Mouse (Mus musculus) liver, embryonic 11.5 days (tissue): ENCODE measurements around the gene Lin28a. TPM values are rescaled to one million over a fixed set of nuclear protein-coding genes. Genes with fewer than 3 reads are reported as not detected.

Experiments used
- ATAC-seq: fragments of 200-750 bp; cut with Nextera tagmentation; replicated peaks from 2 replicates; pipeline ENCODE4 v1.8.0; 2017; ENCODE audit warnings: moderate number of reproducible peaks, mild to moderate bottlenecking, moderate TSS enrichment, moderate library complexity; ENCODE audit not compliant: low FRiP score
- DNase-seq: peaks from one replicate; pipeline ENCODE4 v3.0.0-alpha.2; 2017; ENCODE audit warnings: low spot score
- H3K27ac ChIP-seq: fragments of 300-500 bp; sonication (generic); 2 replicates; pipeline ENCODE4 v1.5.1; 2014; ENCODE audit warnings: mild to moderate bottlenecking, low read depth, low read length, control low read depth
- H3K27me3 ChIP-seq: fragments of 300-500 bp; sonication (generic); replicated peaks from 2 replicates; pipeline ENCODE4 v1.6.1; 2014; ENCODE audit warnings: low read length, mixed read lengths; ENCODE audit not compliant: control insufficient read depth, insufficient read depth
- H3K36me3 ChIP-seq: fragments of 300-500 bp; sonication (generic); 2 replicates; pipeline ENCODE4 v1.6.1; 2014; ENCODE audit warnings: mild to moderate bottlenecking, low read length, moderate library complexity, mixed read lengths; ENCODE audit not compliant: control insufficient read depth, insufficient read depth
- H3K4me1 ChIP-seq: fragments of 300-500 bp; sonication (generic); replicated peaks from 2 replicates; pipeline ENCODE4 v1.6.1; 2014; ENCODE audit warnings: low read length, mixed read lengths; ENCODE audit not compliant: control insufficient read depth, insufficient read depth
- H3K4me2 ChIP-seq: fragments of 300-500 bp; sonication (generic); 2 replicates; pipeline ENCODE4 v1.6.1; 2014; ENCODE audit warnings: mild to moderate bottlenecking, control low read depth, moderate library complexity
- H3K4me3 ChIP-seq: fragments of 300-500 bp; sonication (generic); 2 replicates; pipeline ENCODE4 v1.5.1; 2014; ENCODE audit warnings: low read depth, low read length, control low read depth
- H3K9ac ChIP-seq: fragments of 300-500 bp; sonication (generic); 2 replicates; pipeline ENCODE4 v1.6.1; 2014; ENCODE audit warnings: low read depth, low read length, control low read depth
- H3K9me3 ChIP-seq: fragments of 300-500 bp; sonication (generic); 2 replicates; pipeline ENCODE4 v1.6.1; 2016; ENCODE audit warnings: low read length, inconsistent platforms, mixed read lengths; ENCODE audit not compliant: control insufficient read depth
- WGBS: fragments of 180-500 bp; shearing (Covaris S2); extraction: QIAGEN DNeasy Blood & Tissue Kit; methylation state at CpG from one replicate; pipeline ENCODE4 v1.1.7; 2014; 5-methylcytosine and 5-hydroxymethylcytosine counted together
- polyA plus RNA-seq: library from polyadenylated mRNA; unstranded; fragments of >200 nt; fragmentation: Nextera tagmentation; extraction: Ambion mirVana; gene quantifications from 2 replicates; pipeline ENCODE4 v1.2.1, GENCODE M21; 2014

The Lin28a gene
- polyA plus RNA-seq, 1 experiment from 2014 or later = 5.8 TPM

- Histone ChIP-seq H3K9ac (no peak overlapping the region), H3K4me3 (no peak overlapping the region), H3K4me1 (no peaks in the 10 kb centered on the region), H3K27ac (no peak overlapping the region), H3K36me3 (peaks cover 14% of the 10 kb centered on the region; the same call in 1 of the 2 replicates), H3K4me2 (no peak overlapping the region), H3K9me3 (no peaks in the 10 kb centered on the region), H3K27me3 (no peaks in the 10 kb centered on the region)
- 87% methylated on average over 10 of the region's 10 CpGs for WGBS
- no peak for DNase-seq
- no peak for ATAC-seq
Observed at GRCm38 (mm10) chr4:133978021-133978711, 40.5 kb downstream of the Lin28a start.

DNA sequence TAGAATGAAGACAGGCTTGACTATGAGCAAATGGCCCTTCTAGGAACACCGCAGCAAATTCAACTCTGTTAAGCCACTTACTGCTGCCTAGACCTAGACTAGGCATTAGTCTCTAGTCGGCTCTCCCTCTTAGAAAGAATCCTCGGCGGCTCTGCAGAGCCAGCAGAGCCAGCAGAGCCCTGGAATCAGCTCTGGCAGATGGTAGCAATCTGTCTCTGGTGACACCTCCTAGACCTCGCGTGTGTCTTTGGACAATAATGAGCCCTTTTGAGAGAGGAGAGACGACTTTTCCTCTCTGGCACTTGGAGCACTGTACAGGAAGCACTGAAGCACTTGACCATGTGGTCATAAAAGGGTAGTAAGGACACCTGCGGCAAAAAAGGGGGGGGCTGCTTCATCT lies 46.9 kb downstream of the Lin28a start:
- H3K4me1 ChIP-seq = peaks cover 13% of the 10 kb centered on the region
- H3K27me3 ChIP-seq = no peaks in the 10 kb centered on the region
- DNase-seq = no peak
- H3K27ac ChIP-seq = no peak overlapping the region
- no peak overlapping the region for H3K4me2 ChIP-seq
- no peak for ATAC-seq
- H3K9me3 ChIP-seq = no peaks in the 10 kb centered on the region
- no peak overlapping the region for H3K4me3 ChIP-seq
- H3K9ac ChIP-seq = no peak overlapping the region
- 80% methylated on average over 8 of the region's 8 CpGs for WGBS
- H3K36me3 ChIP-seq = peaks cover 8% of the 10 kb centered on the region; the same call in 1 of the 2 replicates

DNA sequence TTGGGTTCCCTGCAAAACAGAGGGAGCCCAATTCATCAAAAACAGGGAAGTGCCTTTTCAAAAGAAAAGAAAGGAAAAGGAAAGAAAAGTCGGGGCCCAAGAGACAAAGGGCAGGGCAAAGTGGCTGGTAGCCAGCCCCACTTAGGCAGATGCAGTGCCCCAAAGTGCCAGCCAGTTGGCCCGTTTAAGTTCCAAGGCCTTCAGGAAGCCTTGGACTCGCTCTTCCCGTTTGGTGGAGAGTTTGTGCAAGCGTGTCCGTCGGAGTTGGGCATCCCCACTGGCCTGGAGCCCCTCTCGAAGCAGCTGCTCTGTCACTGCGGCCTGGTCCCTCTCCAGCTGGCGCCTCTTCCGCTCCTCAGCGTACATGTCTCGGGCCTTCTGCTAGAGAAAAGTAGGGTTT lies 47.8 kb downstream of the Lin28a start:
- DNase-seq (no peak), ATAC-seq (no peak)
- Histone ChIP-seq H3K27ac (no peak overlapping the region), H3K9me3 (no peaks in the 10 kb centered on the region), H3K36me3 (peaks cover 9% of the 10 kb centered on the region), H3K27me3 (no peaks in the 10 kb centered on the region), H3K4me2 (no peak overlapping the region), H3K4me1 (peaks cover 21% of the 10 kb centered on the region), H3K4me3 (no peak overlapping the region), H3K9ac (no peak overlapping the region)
- 88% methylated on average over 13 of the region's 13 CpGs for whole genome bisulfite sequencing

DNA sequence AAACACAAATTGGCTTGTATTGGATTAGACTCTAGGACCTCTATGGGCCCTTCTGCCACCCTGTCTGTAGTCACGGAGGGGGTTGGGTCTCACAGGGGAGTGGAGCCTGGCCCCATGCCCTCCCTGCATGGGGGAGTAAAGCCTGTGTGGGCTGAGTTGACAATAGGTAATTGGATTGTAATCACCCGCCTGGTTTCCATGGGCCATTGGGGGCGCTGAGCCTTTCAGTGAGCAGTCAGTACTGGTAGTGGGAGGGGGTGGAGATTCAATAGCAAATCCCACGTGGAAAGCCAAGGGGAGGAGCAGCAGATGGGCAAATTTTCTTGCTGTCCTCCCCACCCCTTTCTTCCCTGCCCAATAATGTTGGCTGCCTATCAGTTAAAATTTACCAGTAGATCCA lies 48.4 kb downstream of the Lin28a start:
- Histone ChIP-seq H3K4me2 (no peak overlapping the region), H3K27ac (no peak overlapping the region), H3K36me3 (peaks cover 14% of the 10 kb centered on the region), H3K27me3 (no peaks in the 10 kb centered on the region), H3K4me3 (no peak overlapping the region), H3K9me3 (no peaks in the 10 kb centered on the region), H3K9ac (no peak overlapping the region), H3K4me1 (peaks cover 26% of the 10 kb centered on the region)
- no peak for ATAC-seq
- no peak for DNase-seq
- WGBS = 54% methylated on average over 4 of the region's 4 CpGs

DNA sequence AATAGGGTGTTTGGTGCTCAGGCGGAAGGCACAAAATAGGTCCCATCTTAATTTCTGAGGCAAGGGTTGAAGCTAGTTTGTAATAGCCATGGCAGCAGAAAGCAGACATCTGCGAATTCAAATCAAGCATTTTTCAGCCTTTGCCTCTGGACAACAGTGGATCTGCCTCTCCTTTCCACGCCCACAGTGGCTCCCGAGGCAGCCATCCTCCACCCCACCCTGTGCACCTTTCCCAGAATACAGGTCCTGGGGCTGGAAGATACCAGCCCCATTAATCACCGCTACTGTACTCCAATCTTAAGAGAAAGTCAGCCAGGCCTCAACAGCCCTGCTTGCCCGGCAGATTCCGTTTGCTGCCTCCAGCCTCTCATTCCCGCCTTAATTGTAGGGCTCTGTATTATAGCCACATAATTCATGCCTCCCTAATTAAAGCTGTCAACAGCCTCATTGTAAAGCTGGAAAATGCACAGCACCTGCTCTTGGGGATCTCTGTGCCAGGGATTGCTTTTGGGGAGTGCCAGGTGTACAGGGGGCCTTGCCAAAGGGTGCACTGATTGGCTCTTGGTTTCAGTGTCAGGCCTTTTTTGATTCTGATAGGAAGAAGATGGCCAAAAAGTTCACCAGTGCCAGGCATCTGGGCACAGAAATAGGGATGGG lies 49.4 kb downstream of the Lin28a start:
- WGBS = 59% methylated on average over 8 of the region's 8 CpGs
- H3K27ac ChIP-seq = no peak overlapping the region
- peaks cover 26% of the 10 kb centered on the region for H3K4me1 ChIP-seq
- no peaks in the 10 kb centered on the region for H3K27me3 ChIP-seq
- ATAC-seq (no peak), DNase-seq (no peak)
- peaks cover 17% of the 10 kb centered on the region for H3K36me3 ChIP-seq
- no peaks in the 10 kb centered on the region for H3K9me3 ChIP-seq
- H3K9ac ChIP-seq = no peak overlapping the region; the same call in 1 of the 2 replicates
- H3K4me2 ChIP-seq = peak overlapping the region; percentile 90
- H3K4me3 ChIP-seq = no peak overlapping the region

GRCm38 (mm10) chr4:133968150-133968921 lies 50.3 kb downstream of the Lin28a start, which contains the start of gene Hmgn2:
Gene Hmgn2 (minus strand): TSS chr4:133968650.
- Histone ChIP-seq H3K36me3 (peaks cover 24% of the 10 kb centered on the region), H3K4me3 (peak within 1 kb of the TSS; percentile 80), H3K27ac (peak within 1 kb of the TSS; percentile 100), H3K27me3 (no peaks in the 10 kb centered on the region), H3K4me1 (peaks cover 26% of the 10 kb centered on the region), H3K4me2 (peak within 1 kb of the TSS; percentile 90), H3K9ac (peak within 1 kb of the TSS; percentile 99), H3K9me3 (no peaks in the 10 kb centered on the region)
- under 1% methylated on average over 42 of the region's 42 CpGs for WGBS
- ATAC-seq (peak; percentile 67), DNase-seq (peak; percentile 79)

DNA sequence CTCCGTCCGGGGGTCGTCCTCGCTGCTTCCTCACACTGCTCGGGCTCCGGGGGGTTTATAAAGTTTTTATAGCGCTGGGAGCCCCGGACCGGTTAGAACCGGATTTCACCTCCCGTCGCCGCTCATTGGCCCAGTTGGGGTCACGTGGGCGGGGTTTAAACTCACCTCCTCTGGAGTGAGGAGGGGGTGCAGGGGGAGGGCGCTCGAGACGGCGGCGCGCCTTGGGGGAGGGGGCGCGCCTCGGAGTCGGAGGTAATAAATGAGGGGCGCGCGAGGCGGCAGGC lies 50.8 kb downstream of the Lin28a start:
- no peaks in the 10 kb centered on the region for H3K27me3 ChIP-seq
- H3K4me1 ChIP-seq = peaks cover 26% of the 10 kb centered on the region
- peak overlapping the region; percentile 100 for H3K27ac ChIP-seq
- no peaks in the 10 kb centered on the region for H3K9me3 ChIP-seq
- H3K4me2 ChIP-seq = peak overlapping the region; percentile 90
- 1% methylated on average over 29 of the region's 29 CpGs for WGBS
- peak overlapping the region; percentile 80 for H3K4me3 ChIP-seq
- DNase-seq (peak; percentile 94), ATAC-seq (peak; percentile 83)
- H3K36me3 ChIP-seq = peaks cover 26% of the 10 kb centered on the region
- H3K9ac ChIP-seq = peak overlapping the region; percentile 99

DNA sequence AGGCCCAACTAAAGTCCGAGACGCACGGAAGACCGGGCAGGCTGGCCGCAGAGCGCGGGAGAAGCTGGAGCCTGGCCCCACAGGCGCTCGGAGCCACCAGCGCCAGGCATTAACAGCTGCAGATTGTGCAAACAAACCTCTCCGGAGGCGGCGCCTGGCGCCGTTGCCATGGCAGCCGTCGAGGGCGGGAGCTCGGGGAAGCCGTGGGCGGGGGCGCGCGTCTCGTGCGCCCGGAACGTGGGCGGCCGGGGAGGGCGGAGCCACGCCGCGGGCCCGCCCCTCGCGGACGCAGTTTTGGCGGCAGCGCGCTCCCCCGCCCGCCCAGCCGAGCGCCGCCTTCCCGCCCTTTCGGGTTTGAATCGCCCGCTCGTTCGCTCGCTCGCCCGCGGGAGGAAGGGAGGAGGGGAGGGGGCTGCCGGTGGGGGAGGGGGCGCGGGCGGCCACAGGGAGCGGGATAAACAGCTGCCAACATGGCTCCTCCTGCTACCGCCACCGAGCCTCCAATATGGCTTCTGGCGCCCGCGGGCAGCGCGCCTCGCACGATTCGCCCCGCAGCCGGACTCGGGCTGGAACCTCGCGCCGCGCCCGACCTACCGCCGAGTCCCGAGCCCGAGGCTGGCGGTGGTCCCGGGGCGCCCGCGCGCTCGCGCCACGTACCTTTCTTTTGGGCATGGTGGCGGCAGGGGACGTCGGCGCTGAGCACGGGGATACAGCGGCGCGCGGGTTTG lies 51.3 kb downstream of the Lin28a start:
- Histone ChIP-seq H3K9ac (peak overlapping the region; percentile 99), H3K27ac (peak overlapping the region; percentile 100), H3K4me2 (peak overlapping the region; percentile 97), H3K4me3 (peak overlapping the region; percentile 80), H3K27me3 (no peaks in the 10 kb centered on the region), H3K36me3 (peaks cover 26% of the 10 kb centered on the region), H3K4me1 (peaks cover 26% of the 10 kb centered on the region), H3K9me3 (no peaks in the 10 kb centered on the region)
- peak; percentile 76 for ATAC-seq
- peak; percentile 93 for DNase-seq
- WGBS = under 1% methylated on average over 77 of the region's 101 CpGs
